Mouse (Mus musculus) layer of hippocampus, adult 2 months (tissue): ENCODE data around the gene Mpig6b. TPM values are rescaled to one million over a fixed set of nuclear protein-coding genes. Genes with fewer than 3 reads are reported as not detected.
A peak's percentile ranks its signal among the peaks of the same experiment; 100 is the strongest.

Experiments
- DNase-seq, 2 experiments: peaks; one replicate each; pipeline ENCODE4 v3.0.0; 2022; ENCODE audit warnings: low spot score in 2 of 2
- H3K27ac ChIP-seq: fragments of 200-600 bp; 2 replicates; pipeline ENCODE4 v1.8.1; 2022
- H3K4me3 ChIP-seq: fragments of 200-600 bp; 2 replicates; pipeline ENCODE4 v1.8.1; 2022; ENCODE audit warnings: mild to moderate bottlenecking
- CTCF ChIP-seq: fragments of 200-600 bp; conservative IDR thresholded peaks from 2 replicates; pipeline ENCODE4 v1.8.1; 2022; ENCODE audit warnings: antibody characterized with exemption, mild to moderate bottlenecking, moderate library complexity
- total RNA-seq, 2 experiments: library from RNA; stranded (reverse); gene quantifications; 2 replicates each; pipeline ENCODE4 v1.2.3; 2021

Mpig6b gene
- total RNA-seq, 2 experiments from 2014 or later, result not detected

DNA sequence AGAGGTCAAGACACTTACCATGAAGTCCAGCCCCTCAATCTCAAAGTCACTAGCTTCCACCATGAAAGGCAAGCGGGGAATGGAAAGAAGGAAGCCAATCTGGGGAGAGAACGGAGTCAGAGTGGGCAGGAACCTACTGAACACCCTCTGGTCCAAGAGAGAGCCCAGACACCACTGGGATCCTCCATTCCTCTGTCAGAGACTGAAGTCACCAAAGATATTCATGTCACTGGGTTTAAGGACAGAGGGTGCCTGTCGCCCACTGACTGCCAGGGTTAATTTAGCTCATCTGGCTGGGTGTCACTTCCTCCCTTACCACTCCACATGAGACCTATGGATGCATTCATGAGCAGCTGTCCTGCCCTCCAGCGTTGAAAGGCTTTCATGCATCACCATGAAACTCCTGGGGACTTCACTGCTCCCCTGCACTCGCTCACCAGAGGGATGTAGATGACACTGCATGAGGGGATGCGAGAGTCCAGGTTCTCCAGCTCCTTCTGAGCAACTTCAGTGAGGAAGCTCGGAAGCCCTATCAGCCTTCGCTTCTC is 33.6 kb downstream of the Mpig6b start:
- DNase-seq, result no peak
- TF ChIP-seq CTCF, result no peak
- no peak overlapping the region for H3K4me3 ChIP-seq

GRCm38 (mm10) chr17:35031880-35032279 is 34.1 kb downstream of the Mpig6b start:
- no peak overlapping the region for H3K4me3 ChIP-seq
- DNase-seq, result no peak

More for the DNA sequence above, 33.6 kb downstream of the Mpig6b start:
- no peak overlapping the region for H3K27ac ChIP-seq

GRCm38 (mm10) chr17:35031272-35031671 is 34.7 kb downstream of the Mpig6b start:
- DNase-seq, result no peak
- Histone ChIP-seq H3K4me3 (no peak overlapping the region), H3K27ac (no peak overlapping the region)
- no peak for TF ChIP-seq CTCF

More at GRCm38 (mm10) chr17:35031880-35032279, 34.1 kb downstream of the Mpig6b start:
- no peak overlapping the region for H3K27ac ChIP-seq
- TF ChIP-seq CTCF, result no peak

- Histone ChIP-seq H3K4me3 (no peak overlapping the region), H3K27ac (no peak overlapping the region)
- no peak for DNase-seq
- peak; percentile 73 for TF ChIP-seq CTCF
Measured at GRCm38 (mm10) chr17:35029691-35030532, 36.1 kb downstream of the Mpig6b start.

GRCm38 (mm10) chr17:35028315-35028714 is 37.7 kb downstream of the Mpig6b start:
- no peak overlapping the region for H3K27ac ChIP-seq
- TF ChIP-seq CTCF, result no peak
- no peak overlapping the region for H3K4me3 ChIP-seq
- no peak for DNase-seq

- no peak for TF ChIP-seq CTCF
- Histone ChIP-seq H3K27ac (0 out of 2 replicates have a peak within 1 kb of the TSS, but pooled peaks have one; percentile 32), H3K4me3 (no peak within 1 kb of the TSS)
- DNase-seq, result peak; percentile 35 to 51
Measured at GRCm38 (mm10) chr17:35027277-35028068, 38.5 kb downstream of the Mpig6b start, which contains the start of gene Sapcd1. Sapcd1 (minus strand) TSS chr17:35028016.

DNA sequence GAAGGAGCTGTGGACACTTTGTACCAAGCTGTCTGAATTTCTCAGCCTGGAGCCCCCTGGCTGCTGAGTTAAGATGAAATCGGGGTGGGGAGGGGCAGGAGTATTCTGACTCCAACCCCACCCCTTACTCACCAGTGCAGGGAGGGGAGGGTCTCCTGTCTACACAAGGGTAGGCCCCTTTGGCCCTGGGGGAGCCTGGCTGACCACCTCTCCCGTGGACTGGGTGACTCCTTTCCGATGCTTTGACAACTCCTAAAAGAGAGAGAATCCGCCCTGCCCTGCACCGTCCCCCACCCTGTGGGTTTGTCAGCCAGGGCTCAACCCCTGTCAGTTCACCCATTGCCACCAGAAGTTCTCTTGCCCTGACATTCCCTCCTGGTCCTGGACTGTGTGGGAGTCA is 39.8 kb downstream of the Mpig6b start:
- DNase-seq, result no peak
- TF ChIP-seq CTCF, result no peak
- Histone ChIP-seq H3K27ac (no peak overlapping the region), H3K4me3 (no peak overlapping the region)

DNA sequence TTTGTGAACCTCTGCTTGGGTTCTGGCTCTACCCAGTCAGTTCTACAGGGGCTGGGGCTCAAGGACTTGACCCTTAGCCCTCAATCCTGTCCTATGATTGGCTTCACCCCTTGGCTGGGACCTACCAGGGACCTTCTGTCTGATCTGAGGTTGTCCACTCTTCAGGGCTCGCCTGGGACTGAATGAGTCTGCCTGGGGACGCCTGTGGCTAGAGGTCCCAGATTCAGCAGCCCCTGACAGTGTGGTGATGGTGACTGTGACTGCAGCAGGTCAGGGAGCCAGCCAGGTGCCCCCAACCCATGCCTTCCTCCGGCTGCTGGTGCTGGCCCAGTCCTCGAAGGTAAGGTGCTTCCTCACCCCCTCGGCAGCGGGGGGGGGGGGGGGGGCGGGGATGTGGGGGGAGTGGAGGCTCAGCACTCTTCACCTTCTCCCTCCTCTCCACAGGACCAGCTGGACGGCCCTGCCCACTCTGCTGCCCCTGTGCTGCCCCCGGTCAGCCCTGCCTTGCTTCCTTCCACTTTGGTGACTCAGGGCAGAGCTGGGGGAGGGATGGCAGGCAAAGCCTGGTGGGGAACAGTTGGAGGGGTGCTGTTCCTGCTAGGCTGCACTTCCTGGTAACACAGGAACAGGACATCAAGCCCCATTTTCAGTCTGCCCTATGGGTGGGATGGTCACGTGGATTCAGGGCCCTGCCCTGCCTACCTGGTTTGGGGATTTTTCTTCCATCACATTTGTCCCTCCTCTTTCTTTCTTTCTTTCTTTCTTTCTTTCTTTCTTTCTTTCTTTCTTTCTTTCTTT is 41.1 kb downstream of the Mpig6b start:
- H3K4me3 ChIP-seq, result no peak overlapping the region
- H3K27ac ChIP-seq, result no peak overlapping the region
- TF ChIP-seq CTCF, result no peak
- DNase-seq, result no peak

- no peak for DNase-seq
- TF ChIP-seq CTCF, result no peak
- Histone ChIP-seq H3K4me3 (no peak overlapping the region), H3K27ac (no peak overlapping the region)
Measured at GRCm38 (mm10) chr17:35024261-35024660, 41.7 kb downstream of the Mpig6b start.

GRCm38 (mm10) chr17:35023756-35024155 is 42.2 kb downstream of the Mpig6b start:
- TF ChIP-seq CTCF, result no peak
- DNase-seq, result no peak
- no peak overlapping the region for H3K4me3 ChIP-seq
- no peak overlapping the region for H3K27ac ChIP-seq

GRCm38 (mm10) chr17:35023221-35023620 is 42.8 kb downstream of the Mpig6b start:
- Histone ChIP-seq H3K4me3 (no peak overlapping the region), H3K27ac (no peak overlapping the region)
- TF ChIP-seq CTCF, result no peak
- DNase-seq, result no peak

DNA sequence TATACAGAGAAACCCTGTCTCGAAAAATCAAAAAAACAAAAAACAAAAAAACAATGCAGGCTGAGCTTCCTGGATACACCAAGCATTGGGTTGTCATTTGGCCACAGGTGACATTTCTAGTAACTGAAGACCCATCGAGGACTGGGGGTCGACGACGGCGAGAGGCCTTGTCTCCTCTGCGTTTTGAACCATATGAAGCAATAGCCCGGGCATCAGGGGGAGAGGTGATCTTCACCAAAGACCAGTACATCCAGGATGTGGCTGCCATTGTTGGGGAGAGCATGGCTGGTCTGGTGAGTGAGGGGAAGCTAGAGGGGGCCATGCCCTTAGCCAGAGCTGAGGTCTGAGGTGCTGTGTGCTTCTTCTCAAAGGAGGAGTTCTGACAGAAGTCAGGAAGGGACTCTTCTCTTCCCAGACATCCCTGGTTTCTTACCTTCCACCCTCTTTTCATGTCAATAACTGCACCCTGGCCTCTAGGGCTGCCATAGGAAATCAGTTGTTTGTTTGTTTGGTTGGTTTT is 43.4 kb downstream of the Mpig6b start:
- no peak for TF ChIP-seq CTCF
- DNase-seq, result no peak
- Histone ChIP-seq H3K27ac (no peak overlapping the region), H3K4me3 (no peak overlapping the region)
